8 mouse cellular contexts compared by ENCODE assay signal in genomic region chr13:64161548-64161915, GRCm38 (mm10). TPM values are rescaled to one million over a fixed set of nuclear protein-coding genes. Genes with fewer than 3 reads are reported as not detected.
DNase-seq lines count a peak whose midpoint lies in the region; ATAC-seq lines count a peak whose summit lies in the region.

Gene Habp4 (plus strand): TSS chr13:64161824.

- H3K9ac ChIP-seq in heart, embryonic 13.5 days, result peak within 1 kb of the TSS; percentile 96
- H3K9ac ChIP-seq in liver, embryonic 12.5 days, result peak within 1 kb of the TSS; percentile 88
- peak within 1 kb of the TSS; percentile 76 for H3K9ac ChIP-seq in stomach, embryonic 15.5 days

- ATAC-seq in heart, embryonic 13.5 days (ENCODE audit: extremely low read depth, insufficient number of reproducible peaks, low FRiP score, low TSS enrichment), result peak; percentile 99
- ATAC-seq in liver, embryonic 12.5 days, result peak; percentile 98
- peak; percentile 99 for ATAC-seq in stomach, embryonic 15.5 days (ENCODE audit: insufficient read depth, low FRiP score, low read depth)

- peak within 1 kb of the TSS; percentile 73 for H3K4me3 ChIP-seq in brown adipose tissue, adult 24 weeks (ENCODE audit: insufficient read depth, low read depth, low read length)
- peak within 1 kb of the TSS; percentile 92 for H3K4me3 ChIP-seq in heart, embryonic 13.5 days
- peak within 1 kb of the TSS; percentile 82 for H3K4me3 ChIP-seq in liver, embryonic 12.5 days
- peak within 1 kb of the TSS; percentile 64 for H3K4me3 ChIP-seq in stomach, embryonic 15.5 days (replicated peaks)

- H3K27ac ChIP-seq in brown adipose tissue, adult 24 weeks (replicated peaks; ENCODE audit: low read depth, low read length), result no peak within 1 kb of the TSS
- peak within 1 kb of the TSS; percentile 93 for H3K27ac ChIP-seq in heart, embryonic 13.5 days (replicated peaks)
- peak within 1 kb of the TSS; percentile 77 for H3K27ac ChIP-seq in liver, embryonic 12.5 days
- H3K27ac ChIP-seq in stomach, embryonic 15.5 days, result peak within 1 kb of the TSS; percentile 77; the same call in 1 of the 2 replicates

- peak within 1 kb of the TSS; percentile 97 for H3K4me2 ChIP-seq in heart, embryonic 13.5 days
- H3K4me2 ChIP-seq in liver, embryonic 12.5 days, result peak within 1 kb of the TSS; percentile 100
- H3K4me2 ChIP-seq in stomach, embryonic 15.5 days, result peak within 1 kb of the TSS; percentile 95

- under 1% methylated on average over 25 of the region's 31 CpGs for WGBS in heart, embryonic 13.5 days
- WGBS in liver, embryonic 12.5 days (ENCODE audit: insufficient replicate concordance), result 1% methylated on average over 26 of the region's 31 CpGs
- under 1% methylated on average over 31 of the region's 31 CpGs for WGBS in stomach, embryonic 15.5 days

- no peaks in the 10 kb centered on the region for H3K4me1 ChIP-seq in brown adipose tissue, adult 24 weeks (ENCODE audit: control insufficient read depth, insufficient read depth, insufficient read length, low read length)
- peaks cover 27% of the 10 kb centered on the region for H3K4me1 ChIP-seq in heart, embryonic 13.5 days
- H3K4me1 ChIP-seq in liver, embryonic 12.5 days, result peaks cover 28% of the 10 kb centered on the region
- H3K4me1 ChIP-seq in stomach, embryonic 15.5 days, result peaks cover 12% of the 10 kb centered on the region

- H3K9me3 ChIP-seq in heart, embryonic 13.5 days, result 0 out of 2 replicates have a peak, but pooled peaks cover 8% of the 10 kb centered on the region
- H3K9me3 ChIP-seq in liver, embryonic 12.5 days (replicated peaks), result no peaks in the 10 kb centered on the region
- no peaks in the 10 kb centered on the region for H3K9me3 ChIP-seq in stomach, embryonic 15.5 days

- no peaks in the 10 kb centered on the region for H3K27me3 ChIP-seq in heart, embryonic 13.5 days (replicated peaks)
- H3K27me3 ChIP-seq in liver, embryonic 12.5 days (replicated peaks), result peaks cover 32% of the 10 kb centered on the region
- H3K27me3 ChIP-seq in stomach, embryonic 15.5 days (replicated peaks), result no peaks in the 10 kb centered on the region

- peak; percentile 99 for DNase-seq in CD4-positive, CD25-positive, alpha-beta regulatory T cell, adult 2 months (ENCODE audit: low read depth, low spot score)
- DNase-seq in fat pad, adult 2 months (ENCODE audit: extremely low read depth, low read depth, low spot score), result peak; percentile 64
- peak; percentile 99 for DNase-seq in kidney, postnatal 10 days
- DNase-seq in natural killer cell, adult 2 months (ENCODE audit: low spot score in 2 of 2), result peak; percentile 98 to 99

- H3K36me3 ChIP-seq in heart, embryonic 13.5 days, result peaks cover 15% of the 10 kb centered on the region
- H3K36me3 ChIP-seq in liver, embryonic 12.5 days, result no peaks in the 10 kb centered on the region
- no peaks in the 10 kb centered on the region for H3K36me3 ChIP-seq in stomach, embryonic 15.5 days

RNA-seq across cellular contexts. Expression of gene Habp4, which starts in this region (rescaled TPM):
- 16.4 and 21.0 TPM in 2 replicates for polyA plus RNA-seq in brown adipose tissue, adult 24 weeks (2012; ENCODE audit: insufficient read depth, insufficient read length, missing spikeins)
- 50.1 and 53.9 TPM in 2 replicates for polyA plus RNA-seq in heart, embryonic 13.5 days (2015; fragmentation: Nextera tagmentation; extraction: Ambion mirVana)
- 14.0 TPM in 2 replicates for polyA plus RNA-seq in liver, embryonic 12.5 days (2016; fragmentation: Nextera tagmentation; extraction: Ambion mirVana)
- 19.5 and 22.8 TPM in 2 replicates for polyA plus RNA-seq in stomach, embryonic 15.5 days (2015; fragmentation: Nextera tagmentation; extraction: Ambion mirVana)
